17 mouse cellular contexts compared by ENCODE assay signal in genomic region chr2:4679886-4680285, GRCm38 (mm10). TPM values are rescaled to one million over a fixed set of nuclear protein-coding genes. Genes with fewer than 3 reads are reported as not detected.
"Had no signal": no experiment of that assay in that cellular context is flagged by ENCODE, and none has a peak within 500 bp of the region (broad histone marks: within the 10 kb centered on the region; RNA-seq: fewer than 3 reads in every experiment).

No protein-coding gene starts in this region.

- ATAC-seq: intestine, embryonic 16.5 days; liver, embryonic 12.5 days had no signal

- H3K4me3 ChIP-seq: left cerebral cortex, adult 2 months; limb, embryonic 15.5 days; liver, embryonic 12.5 days; midbrain, embryonic 10.5 days; neural tube, embryonic 12.5 days had no signal

- H3K4me1 ChIP-seq: limb, embryonic 15.5 days; liver, embryonic 12.5 days; midbrain, embryonic 10.5 days; neural tube, embryonic 12.5 days had no signal

- H3K27ac ChIP-seq: left cerebral cortex, adult 2 months; limb, embryonic 15.5 days; liver, embryonic 12.5 days; midbrain, embryonic 10.5 days; neural tube, embryonic 12.5 days had no signal

- DNase-seq: lung, embryonic 14.5 days; lung, postnatal 10 days; lung, postnatal 4 days; midbrain, embryonic 14.5 days; right cerebral cortex, postnatal 4 days; spleen, adult 18-20 months; thymus, adult 2 months; thymus, postnatal 25 days had no signal

- H3K27me3 ChIP-seq: limb, embryonic 15.5 days; liver, embryonic 12.5 days; neural tube, embryonic 12.5 days had no signal

- H3K9ac ChIP-seq: limb, embryonic 15.5 days; liver, embryonic 12.5 days; lung, embryonic 14.5 days; neural tube, embryonic 12.5 days had no signal

- H3K36me3 ChIP-seq: limb, embryonic 15.5 days; liver, embryonic 12.5 days; midbrain, embryonic 10.5 days; neural tube, embryonic 12.5 days had no signal

- H3K4me2 ChIP-seq: limb, embryonic 15.5 days; liver, embryonic 12.5 days; lung, embryonic 14.5 days; neural tube, embryonic 12.5 days had no signal

- H3K9me3 ChIP-seq: limb, embryonic 15.5 days; liver, embryonic 12.5 days; midbrain, embryonic 10.5 days; neural tube, embryonic 12.5 days had no signal

RNA-seq across cellular contexts. Expression of gene Bend7, which starts 37.7 kb away (rescaled TPM):
- total RNA-seq: megakaryocyte, adult 5-6 weeks; monocyte, adult 5-6 weeks; neutrophil, adult 5-6 weeks had no signal
